Mouse (Mus musculus) forelimb bud, embryonic 11.5 days (tissue): Measurements from ENCODE around the gene Casp2.

Source experiments
- DNase-seq: peaks from one replicate; pipeline ENCODE4 v3.0.0-alpha.2; 2012; ENCODE audit warnings: low read depth, low spot score

The Casp2 gene

DNA sequence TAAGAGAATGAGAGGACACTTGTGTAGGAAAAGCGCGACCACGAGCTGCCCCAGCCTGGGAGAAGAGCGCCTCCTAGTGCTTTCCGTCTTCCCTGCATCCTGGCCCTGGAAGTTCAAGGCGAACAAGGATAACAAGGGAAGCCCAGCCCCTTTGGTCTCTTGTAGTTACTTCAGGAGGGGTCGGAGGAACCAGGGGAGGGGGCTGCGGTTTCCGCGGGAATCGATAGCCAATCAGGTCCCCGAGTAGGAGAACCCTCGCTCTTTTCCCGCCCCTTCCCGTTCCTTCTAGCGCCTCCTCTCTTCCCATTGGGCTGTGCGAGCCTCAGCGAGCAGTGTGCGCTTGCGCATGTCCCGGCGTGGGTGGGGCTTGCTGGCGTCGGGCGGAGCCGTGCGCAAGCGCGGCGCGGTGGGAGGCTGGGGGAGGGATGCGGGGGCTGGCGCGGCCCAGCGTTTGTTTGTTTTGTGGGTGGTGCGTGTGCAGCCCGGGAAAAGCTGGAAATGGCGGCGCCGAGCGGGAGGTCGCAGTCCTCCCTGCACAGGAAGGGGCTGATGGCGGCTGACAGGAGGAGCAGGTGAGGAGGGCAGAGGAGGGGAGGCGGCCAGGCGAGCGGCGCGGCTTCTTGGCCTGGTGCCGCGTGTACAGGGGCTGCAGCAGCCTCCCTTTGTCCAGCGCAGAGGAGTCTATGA is at the start of gene Casp2:
Gene Casp2 (plus strand): TSS at position 360 of the 687 bp plus-strand sequence.
- peak; percentile 99 for DNase-seq

DNA sequence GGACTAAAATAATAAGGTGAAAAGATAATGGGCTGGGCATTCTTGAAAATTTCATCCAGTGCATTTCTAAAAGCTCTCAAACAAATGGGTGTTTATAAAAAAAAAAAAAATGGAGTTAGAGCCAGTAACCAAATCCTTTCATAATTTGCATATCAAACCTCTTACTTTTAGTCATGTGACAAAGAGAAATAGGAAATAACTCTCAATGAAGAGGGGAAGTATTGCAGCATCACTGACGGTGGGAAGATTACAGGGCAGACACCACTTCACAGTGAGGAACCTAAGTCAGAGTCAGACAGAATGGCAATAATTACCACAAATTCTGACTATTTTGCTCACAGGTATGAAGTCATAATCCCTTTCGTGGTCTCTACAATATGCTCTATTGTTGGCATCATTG is 49.8 kb upstream of the Casp2 start, which contains the start of gene Tas2r144:
Gene Tas2r144 (plus strand): TSS at position 301 of the 400 bp plus-strand sequence.
- DNase-seq, result no peak

- DNase-seq, result no peak
Observed at GRCm38 (mm10) chr6:42222286-42222685, 42.5 kb upstream of the Casp2 start.

GRCm38 (mm10) chr6:42225046-42225445 is 39.7 kb upstream of the Casp2 start:
- DNase-seq, result no peak

DNA sequence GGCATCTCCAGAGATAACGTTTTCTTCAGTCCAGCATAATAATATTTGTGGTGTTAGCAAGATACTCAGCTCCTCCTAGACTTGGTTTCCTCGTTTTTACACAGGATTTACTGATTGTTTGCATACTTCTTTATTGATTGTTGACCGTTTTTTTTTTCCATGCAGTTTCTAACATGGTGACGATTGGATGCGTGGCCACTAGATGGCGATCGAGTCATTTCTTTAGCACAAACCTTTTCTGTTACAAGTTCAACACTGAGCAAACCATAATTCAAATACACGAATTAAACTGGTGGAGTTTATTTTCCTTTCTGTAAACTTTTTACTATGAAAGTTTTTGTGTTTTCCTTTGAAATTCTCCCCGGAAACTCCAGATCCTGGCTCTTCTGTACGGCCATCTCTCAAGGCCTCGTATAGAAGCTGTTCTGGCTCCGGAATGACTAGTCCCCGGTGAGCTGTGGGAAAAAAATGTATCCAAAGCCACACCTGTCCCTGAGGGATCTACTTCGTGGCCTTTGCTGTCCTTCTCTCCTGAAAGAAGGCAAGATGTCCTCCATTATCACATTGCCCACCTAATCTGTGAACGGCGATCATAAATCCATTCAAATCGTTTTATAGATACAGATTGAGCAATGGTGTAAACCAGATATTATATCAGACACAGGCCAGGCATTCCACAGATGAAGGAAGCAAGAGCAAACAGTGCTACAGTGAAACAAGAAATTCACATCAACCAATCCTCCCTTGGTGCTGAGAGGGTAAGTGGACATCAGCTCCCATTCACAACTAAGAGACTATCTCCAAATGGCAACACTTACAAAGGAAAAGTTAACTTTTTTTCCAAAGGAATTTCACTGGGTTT is 37.3 kb upstream of the Casp2 start:
- peak; percentile 73 for DNase-seq

DNA sequence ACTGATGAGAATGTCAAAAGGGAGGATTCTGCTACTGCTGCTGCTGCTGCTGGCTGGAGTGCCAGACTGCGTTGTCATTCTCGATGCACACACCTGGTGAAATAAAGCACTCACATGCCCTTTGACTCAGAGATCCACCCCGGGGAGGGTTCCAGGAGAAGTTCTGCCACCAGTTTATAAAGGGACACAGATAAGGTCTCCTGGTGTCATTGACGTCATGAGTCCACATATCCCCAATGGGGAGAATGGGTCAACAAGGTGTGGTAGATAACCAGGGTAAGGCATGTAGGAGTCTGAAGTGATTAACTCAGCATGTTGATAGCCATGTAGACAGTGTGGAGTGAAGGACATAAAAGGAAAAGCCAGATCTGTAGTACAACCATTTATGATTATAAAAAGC is 35.2 kb upstream of the Casp2 start:
- DNase-seq, result no peak

- no peak for DNase-seq
Observed at GRCm38 (mm10) chr6:42231191-42231590, 33.6 kb upstream of the Casp2 start.

DNA sequence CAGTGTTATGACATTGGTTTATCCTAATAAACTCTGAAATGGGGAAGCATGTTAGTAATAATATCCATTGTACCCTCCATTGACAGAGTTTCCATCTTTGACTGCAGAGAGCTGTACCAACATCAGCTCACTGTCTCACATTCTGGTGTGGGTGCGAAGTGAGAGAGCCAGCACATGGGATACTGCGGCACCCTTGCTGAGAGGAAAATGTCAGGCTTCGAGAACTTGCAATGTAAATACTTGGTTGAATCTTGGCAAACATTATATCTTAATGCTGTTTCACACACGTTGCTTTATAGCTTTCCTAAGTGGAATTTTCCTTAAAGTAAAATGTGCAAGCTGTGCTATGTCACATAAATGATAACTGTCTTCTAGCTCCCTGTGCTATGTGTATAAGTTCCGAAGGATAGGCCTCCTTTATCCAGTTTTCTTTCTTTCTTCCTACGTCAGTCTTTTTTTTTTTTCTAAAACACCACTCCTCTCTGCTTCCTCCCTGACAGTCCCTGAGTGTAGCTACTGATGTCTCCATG is 27.4 kb upstream of the Casp2 start:
- no peak for DNase-seq

- DNase-seq, result no peak
Observed at GRCm38 (mm10) chr6:42241311-42242045, 23.3 kb upstream of the Casp2 start.

DNA sequence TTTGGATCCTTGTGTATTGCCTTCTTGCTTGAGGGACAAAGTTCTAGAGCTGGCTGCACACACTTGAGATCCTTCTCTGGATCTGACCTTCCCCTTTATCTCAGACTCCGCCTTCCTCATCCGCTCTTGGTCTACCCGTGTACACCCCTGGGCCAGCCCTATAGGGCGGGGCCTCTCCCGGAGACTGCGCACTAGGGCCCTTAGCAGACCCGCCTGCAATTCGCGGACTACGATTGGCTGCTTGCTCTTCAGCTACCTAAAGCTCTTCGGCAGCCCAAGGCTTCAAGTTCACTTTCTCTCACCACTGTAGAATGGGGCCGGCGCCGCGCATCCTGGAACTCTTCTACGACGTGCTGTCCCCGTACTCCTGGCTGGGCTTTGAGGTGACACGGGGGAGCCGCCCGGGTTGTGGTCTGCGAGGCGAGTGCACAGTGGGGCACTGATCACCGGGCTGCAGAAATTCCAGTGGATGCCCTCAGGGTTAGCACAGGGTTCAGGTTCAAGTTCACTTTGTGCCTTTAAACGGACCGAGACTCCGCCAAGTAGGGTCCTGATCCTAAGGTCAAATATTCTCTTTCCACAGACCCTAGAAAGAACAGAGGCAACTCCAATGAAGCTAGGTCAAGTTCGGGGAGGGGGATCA is 19.0 kb upstream of the Casp2 start, which contains the start of gene Gstk1:
Gene Gstk1 (plus strand): TSS at position 225 of the 643 bp plus-strand sequence.
- DNase-seq, result peak; percentile 82

DNA sequence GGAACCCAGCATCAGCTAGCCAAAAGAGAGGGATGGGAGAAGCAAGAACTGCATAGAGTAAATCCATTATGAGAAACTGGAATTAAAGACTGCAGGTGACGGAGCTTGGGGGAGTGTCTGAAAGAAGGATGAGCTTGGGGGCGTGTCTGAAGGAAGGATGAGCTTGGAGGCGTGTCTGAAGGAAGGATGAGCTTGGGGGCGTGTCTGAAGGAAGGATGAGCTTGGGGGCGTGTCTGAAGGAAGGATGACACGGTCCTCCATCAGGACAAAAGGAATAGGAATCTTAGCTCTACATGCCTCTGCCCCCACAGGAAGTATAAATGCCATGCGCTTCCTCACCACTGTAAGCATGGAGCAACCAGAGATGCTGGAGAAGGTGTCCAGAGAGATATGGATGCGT is 17.6 kb upstream of the Casp2 start:
- no peak for DNase-seq

DNA sequence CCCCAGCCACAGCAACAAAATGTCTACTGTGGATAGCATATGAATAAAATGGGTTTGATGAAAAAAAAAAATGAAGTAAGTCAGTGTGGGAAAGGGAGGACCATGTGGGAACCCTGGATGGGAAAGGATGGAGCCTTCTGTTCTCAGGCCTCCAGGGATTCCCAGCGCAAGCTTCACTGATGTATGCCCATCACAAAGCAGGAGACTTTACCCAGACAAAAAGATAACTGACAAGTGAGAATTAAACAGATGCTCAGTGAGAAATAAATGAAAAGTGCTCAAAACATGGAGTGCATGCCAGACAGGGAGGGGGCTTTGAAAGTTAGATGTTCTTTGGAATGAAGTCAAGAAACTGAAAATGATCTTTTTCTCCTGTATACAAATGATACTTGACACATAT is 16.8 kb upstream of the Casp2 start:
- DNase-seq, result no peak

GRCm38 (mm10) chr6:42251791-42252190 is 13.0 kb upstream of the Casp2 start:
- no peak for DNase-seq

- no peak for DNase-seq
Observed at GRCm38 (mm10) chr6:42253103-42253502, 11.7 kb upstream of the Casp2 start.

DNA sequence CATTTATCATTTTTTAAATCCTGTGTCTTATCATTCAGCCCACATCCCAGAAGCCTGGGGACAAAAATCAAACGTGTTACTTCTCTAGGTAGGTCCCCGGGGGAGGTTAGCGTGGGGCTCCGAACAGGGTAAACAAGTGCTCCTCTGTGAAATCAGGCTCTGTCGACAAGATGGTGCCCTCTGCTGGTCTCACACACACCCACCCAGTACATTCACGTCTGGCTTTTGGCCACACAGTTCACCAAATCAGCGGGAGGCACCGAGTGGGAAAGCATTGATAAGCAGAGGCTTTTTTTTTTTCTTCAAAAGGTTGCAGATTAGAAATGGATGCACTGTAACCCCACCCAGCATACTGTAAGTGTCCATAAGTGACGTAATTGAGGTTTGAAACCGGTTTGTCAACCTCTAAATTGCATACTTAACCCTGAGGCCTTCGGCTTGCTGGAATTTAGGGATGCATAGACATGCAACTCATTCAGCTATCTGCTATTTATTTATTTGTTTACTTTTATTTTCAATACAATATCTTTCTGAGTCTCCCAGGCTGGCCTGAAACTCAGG is 7.4 kb upstream of the Casp2 start:
- DNase-seq, result peak; percentile 49

GRCm38 (mm10) chr6:42260430-42260829 is 4.4 kb upstream of the Casp2 start:
- DNase-seq, result no peak

DNA sequence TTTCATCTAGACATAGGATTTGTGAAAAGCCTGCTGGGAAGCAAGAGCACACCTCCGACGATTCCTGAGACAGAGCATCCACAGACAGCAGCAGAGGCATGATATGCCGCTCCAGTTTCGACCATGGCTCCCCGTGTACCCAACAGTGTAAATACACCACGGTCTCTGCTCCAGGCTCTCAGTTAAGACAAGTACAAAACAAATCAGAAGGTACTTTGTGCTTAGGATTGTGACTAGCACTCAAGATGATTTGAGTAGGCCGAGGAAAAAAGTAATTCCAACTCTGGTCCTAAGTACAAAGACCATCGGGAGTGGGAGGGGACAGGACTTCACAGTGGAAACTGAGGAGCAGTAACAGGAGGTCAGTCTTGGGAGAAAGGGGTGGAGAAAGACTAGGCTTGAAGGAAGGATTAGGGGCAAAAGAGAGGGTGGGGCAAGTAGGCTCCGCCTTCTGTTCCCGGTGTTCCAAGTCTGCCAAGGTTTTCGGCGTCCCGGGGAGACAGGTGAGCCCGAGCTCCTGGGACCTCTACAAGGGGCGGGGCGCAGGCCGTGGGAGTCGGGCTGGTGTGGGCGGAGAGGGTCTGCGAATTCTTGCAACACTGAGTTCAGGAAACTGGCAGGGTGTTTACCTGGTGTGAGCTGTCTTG is 3.1 kb upstream of the Casp2 start, which contains the start of gene Tmem139:
Gene Tmem139 (plus strand): TSS at position 447 of the 647 bp plus-strand sequence.
- no peak for DNase-seq

DNA sequence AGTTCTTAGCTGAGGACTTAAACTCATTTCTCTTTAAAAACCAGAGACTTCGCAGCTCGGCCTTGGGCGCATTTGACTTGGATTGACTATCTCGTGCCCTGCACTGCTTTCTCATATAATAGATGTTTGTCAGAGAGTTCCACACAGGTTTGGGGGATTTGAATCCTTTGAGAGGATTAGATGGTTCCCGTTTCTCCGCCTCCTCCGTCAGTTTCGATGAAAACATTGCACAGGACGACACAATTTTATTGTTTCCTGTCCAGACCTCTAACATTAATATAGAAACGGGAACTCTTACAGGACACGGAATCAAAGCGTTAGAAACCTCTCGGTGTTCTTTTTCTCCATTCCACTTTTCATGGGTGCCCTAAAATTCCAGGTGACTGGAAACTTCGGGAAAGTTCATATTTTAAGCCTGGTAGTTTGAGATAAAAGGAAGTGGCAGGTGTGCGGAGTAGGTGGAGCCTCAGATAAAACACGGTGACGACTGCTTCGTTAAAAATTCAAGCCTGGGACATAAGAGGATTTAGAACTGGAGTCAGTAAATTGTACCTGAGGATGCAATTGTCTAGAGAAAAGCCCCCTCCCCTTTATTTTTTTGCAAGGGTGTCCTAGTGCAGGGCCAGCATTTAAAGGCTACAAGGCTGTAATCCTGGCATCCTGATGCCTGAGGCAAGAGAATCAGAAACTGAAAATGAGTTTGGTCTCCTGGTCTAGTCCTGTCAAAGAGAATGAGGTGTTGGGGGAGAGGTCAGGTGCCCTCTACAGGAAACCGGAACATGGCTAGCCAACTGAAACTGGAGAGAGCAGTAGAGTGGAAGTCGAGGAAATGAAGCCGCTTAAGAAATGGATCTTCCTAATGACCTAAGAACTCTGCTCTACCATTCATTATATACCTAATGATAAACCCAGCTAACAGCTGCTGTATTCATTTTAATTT is 876 bp downstream of the Casp2 start:
- DNase-seq, result peak; percentile 53

- no peak for DNase-seq
Observed at GRCm38 (mm10) chr6:42270817-42271216, 6.0 kb downstream of the Casp2 start.
